Mouse (Mus musculus) intestine, embryonic 15.5 days (tissue): ENCODE measurements around the gene Arhgap21. TPM values are rescaled to one million over a fixed set of nuclear protein-coding genes. Genes with fewer than 3 reads are reported as not detected.

Experiments
- ATAC-seq: fragments of 200-750 bp; cut with Nextera tagmentation; 2 replicates; pipeline ENCODE4 v1.8.0; 2017; ENCODE audit warnings: moderate TSS enrichment, moderate library complexity
- H3K27ac ChIP-seq: fragments of 300-500 bp; sonication (generic); 2 replicates; pipeline ENCODE4 v1.5.1; 2015; ENCODE audit warnings: mild to moderate bottlenecking, inconsistent platforms
- H3K27me3 ChIP-seq: fragments of 300-500 bp; sonication (generic); replicated peaks from 2 replicates; pipeline ENCODE4 v1.6.1; 2015; ENCODE audit warnings: inconsistent platforms
- H3K36me3 ChIP-seq: fragments of 300-500 bp; sonication (generic); 2 replicates; pipeline ENCODE4 v1.6.1; 2015; ENCODE audit warnings: inconsistent platforms
- H3K4me1 ChIP-seq: fragments of 300-500 bp; sonication (generic); replicated peaks from 2 replicates; pipeline ENCODE4 v1.6.1; 2015; ENCODE audit warnings: inconsistent platforms
- H3K4me2 ChIP-seq: fragments of 300-500 bp; sonication (generic); replicated peaks from 2 replicates; pipeline ENCODE4 v1.6.1; 2015; ENCODE audit warnings: mild to moderate bottlenecking, inconsistent platforms
- H3K4me3 ChIP-seq: fragments of 300-500 bp; sonication (generic); replicated peaks from 2 replicates; pipeline ENCODE4 v1.5.1; 2015; ENCODE audit warnings: inconsistent platforms
- H3K9ac ChIP-seq: fragments of 300-500 bp; sonication (generic); 2 replicates; pipeline ENCODE4 v1.6.1; 2015; ENCODE audit warnings: inconsistent platforms
- H3K9me3 ChIP-seq: fragments of 300-500 bp; sonication (generic); 2 replicates; pipeline ENCODE4 v1.6.1; 2016; ENCODE audit warnings: inconsistent platforms
- WGBS: fragments of 180-500 bp; shearing (Covaris S2); methylation state at CpG from one replicate; pipeline ENCODE4 v1.1.7; 2015; 5-methylcytosine and 5-hydroxymethylcytosine counted together
- polyA plus RNA-seq: library from polyadenylated mRNA; unstranded; fragments of >200 nt; fragmentation: Nextera tagmentation; extraction: Ambion mirVana; gene quantifications from 2 replicates; pipeline ENCODE4 v1.2.1, GENCODE M21; 2015

The Arhgap21 gene
- polyA plus RNA-seq, 1 experiment from 2014 or later = 13.6 TPM

- 76% methylated on average over 8 of the region's 8 CpGs for WGBS
- H3K4me1 ChIP-seq = no peaks in the 10 kb centered on the region
- no peak overlapping the region for H3K4me3 ChIP-seq
- H3K27me3 ChIP-seq = no peaks in the 10 kb centered on the region
- no peak overlapping the region for H3K9ac ChIP-seq
- H3K9me3 ChIP-seq = no peaks in the 10 kb centered on the region
- no peaks in the 10 kb centered on the region for H3K36me3 ChIP-seq
- ATAC-seq = no peak
- no peak overlapping the region for H3K27ac ChIP-seq
- no peak overlapping the region for H3K4me2 ChIP-seq
These were observed 10.0 kb upstream of the Arhgap21 start for GRCm38 (mm10) chr2:20978726-20979125.

- H3K4me2 ChIP-seq = no peak overlapping the region
- no peak for ATAC-seq
- no peak overlapping the region for H3K9ac ChIP-seq
- H3K4me3 ChIP-seq = no peak overlapping the region
- H3K36me3 ChIP-seq = no peaks in the 10 kb centered on the region
- H3K9me3 ChIP-seq = no peaks in the 10 kb centered on the region
- no peaks in the 10 kb centered on the region for H3K27me3 ChIP-seq
- no peak overlapping the region for H3K27ac ChIP-seq
- H3K4me1 ChIP-seq = no peaks in the 10 kb centered on the region
These were observed 8.4 kb upstream of the Arhgap21 start for GRCm38 (mm10) chr2:20977051-20977450.

GRCm38 (mm10) chr2:20973513-20973912 lies 4.8 kb upstream of the Arhgap21 start:
- 84% methylated on average over 3 of the region's 3 CpGs for WGBS

GRCm38 (mm10) chr2:20972180-20972579 lies 3.5 kb upstream of the Arhgap21 start:
- 54% methylated on average over 1 of the region's 1 CpGs for WGBS
- no peak overlapping the region for H3K9ac ChIP-seq
- peaks cover 3% of the 10 kb centered on the region; the same call in 1 of the 2 replicates for H3K4me1 ChIP-seq
- no peaks in the 10 kb centered on the region for H3K27me3 ChIP-seq
- H3K4me3 ChIP-seq = no peak overlapping the region
- no peak for ATAC-seq
- H3K4me2 ChIP-seq = no peak overlapping the region
- no peak overlapping the region for H3K27ac ChIP-seq
- no peaks in the 10 kb centered on the region for H3K36me3 ChIP-seq
- H3K9me3 ChIP-seq = no peaks in the 10 kb centered on the region

More at GRCm38 (mm10) chr2:20973513-20973912, 4.8 kb upstream of the Arhgap21 start:
- H3K27me3 ChIP-seq = no peaks in the 10 kb centered on the region
- H3K4me1 ChIP-seq = peaks cover 3% of the 10 kb centered on the region; the same call in 1 of the 2 replicates
- ATAC-seq = no peak
- no peak overlapping the region for H3K9ac ChIP-seq
- no peak overlapping the region for H3K27ac ChIP-seq
- no peaks in the 10 kb centered on the region for H3K9me3 ChIP-seq
- no peak overlapping the region for H3K4me2 ChIP-seq
- H3K36me3 ChIP-seq = no peaks in the 10 kb centered on the region
- H3K4me3 ChIP-seq = no peak overlapping the region

GRCm38 (mm10) chr2:20971628-20972027 lies 2.9 kb upstream of the Arhgap21 start:
- Histone ChIP-seq H3K4me2 (no peak overlapping the region), H3K9me3 (no peaks in the 10 kb centered on the region), H3K4me3 (no peak overlapping the region), H3K4me1 (peaks cover 3% of the 10 kb centered on the region; the same call in 1 of the 2 replicates), H3K27ac (no peak overlapping the region), H3K9ac (no peak overlapping the region), H3K36me3 (no peaks in the 10 kb centered on the region), H3K27me3 (no peaks in the 10 kb centered on the region)
- no peak for ATAC-seq

- H3K4me3 ChIP-seq = peak overlapping the region; percentile 96
- H3K4me1 ChIP-seq = peaks cover 4% of the 10 kb centered on the region; the same call in 1 of the 2 replicates
- H3K4me2 ChIP-seq = peak overlapping the region; percentile 74
- no peaks in the 10 kb centered on the region for H3K36me3 ChIP-seq
- peak overlapping the region; percentile 99 for H3K27ac ChIP-seq
- peak; percentile 95 for ATAC-seq
- no peaks in the 10 kb centered on the region for H3K9me3 ChIP-seq
- WGBS = under 1% methylated on average over 49 of the region's 49 CpGs
- no peaks in the 10 kb centered on the region for H3K27me3 ChIP-seq
- H3K9ac ChIP-seq = peak overlapping the region; percentile 97
These were observed 820 bp upstream of the Arhgap21 start for GRCm38 (mm10) chr2:20969201-20970200.

- ATAC-seq = no peak; the same call in 1 of the 2 replicates
- H3K4me1 ChIP-seq = peaks cover 11% of the 10 kb centered on the region
- under 1% methylated on average over 57 of the region's 57 CpGs for WGBS
These were observed 882 bp downstream of the Arhgap21 start for GRCm38 (mm10) chr2:20967646-20968351.

GRCm38 (mm10) chr2:20967101-20967645 lies 1.5 kb downstream of the Arhgap21 start:
- WGBS = 2% methylated on average over 13 of the region's 13 CpGs

More at GRCm38 (mm10) chr2:20967646-20968351, 882 bp downstream of the Arhgap21 start:
- Histone ChIP-seq H3K27ac (peak overlapping the region; percentile 99), H3K4me2 (peak overlapping the region; percentile 74), H3K9me3 (no peaks in the 10 kb centered on the region), H3K4me3 (peak overlapping the region; percentile 96), H3K36me3 (no peaks in the 10 kb centered on the region), H3K27me3 (no peaks in the 10 kb centered on the region), H3K9ac (peak overlapping the region; percentile 97)

GRCm38 (mm10) chr2:20966176-20967100 lies 2.2 kb downstream of the Arhgap21 start:
- Histone ChIP-seq H3K9ac (peak overlapping the region; percentile 97), H3K9me3 (no peaks in the 10 kb centered on the region), H3K27ac (no peak overlapping the region), H3K4me2 (peak overlapping the region; percentile 74), H3K36me3 (no peaks in the 10 kb centered on the region), H3K27me3 (no peaks in the 10 kb centered on the region), H3K4me1 (peaks cover 20% of the 10 kb centered on the region), H3K4me3 (peak overlapping the region; percentile 96)
- ATAC-seq = no peak
- 36% methylated on average over 18 of the region's 18 CpGs for WGBS

More at GRCm38 (mm10) chr2:20967101-20967645, 1.5 kb downstream of the Arhgap21 start:
- peak overlapping the region; percentile 96 for H3K4me3 ChIP-seq
- H3K4me2 ChIP-seq = peak overlapping the region; percentile 74
- no peaks in the 10 kb centered on the region for H3K36me3 ChIP-seq
- H3K9ac ChIP-seq = peak overlapping the region; percentile 97
- no peaks in the 10 kb centered on the region for H3K9me3 ChIP-seq
- peaks cover 15% of the 10 kb centered on the region for H3K4me1 ChIP-seq
- ATAC-seq = no peak
- peak overlapping the region; percentile 99 for H3K27ac ChIP-seq
- H3K27me3 ChIP-seq = no peaks in the 10 kb centered on the region

- no peaks in the 10 kb centered on the region for H3K27me3 ChIP-seq
- 83% methylated on average over 3 of the region's 3 CpGs for WGBS
- no peaks in the 10 kb centered on the region for H3K36me3 ChIP-seq
- H3K4me3 ChIP-seq = peak overlapping the region; percentile 96; the same call in 1 of the 2 replicates
- no peak overlapping the region for H3K27ac ChIP-seq
- H3K4me2 ChIP-seq = peak overlapping the region; percentile 74; the same call in 1 of the 2 replicates
- H3K9ac ChIP-seq = no peak overlapping the region
- H3K9me3 ChIP-seq = no peaks in the 10 kb centered on the region
- ATAC-seq = no peak
- peaks cover 20% of the 10 kb centered on the region for H3K4me1 ChIP-seq
These were observed 3.3 kb downstream of the Arhgap21 start for GRCm38 (mm10) chr2:20965361-20965760.

GRCm38 (mm10) chr2:20964461-20964860 lies 4.2 kb downstream of the Arhgap21 start:
- Histone ChIP-seq H3K36me3 (no peaks in the 10 kb centered on the region), H3K27ac (no peak overlapping the region), H3K9ac (no peak overlapping the region), H3K4me2 (no peak overlapping the region), H3K9me3 (no peaks in the 10 kb centered on the region), H3K27me3 (no peaks in the 10 kb centered on the region), H3K4me3 (no peak overlapping the region), H3K4me1 (peaks cover 17% of the 10 kb centered on the region)
- ATAC-seq = no peak
